Mouse (Mus musculus): ENCODE results near the gene Aldh2. TPM values are rescaled to one million over a fixed set of nuclear protein-coding genes. Genes with fewer than 3 reads are reported as not detected.

Aldh2 gene
- 225 TPM for polyA plus RNA-seq (2012; fragmentation: generic; extraction: Trizol)
- long read RNA-seq, experiment 1, transcript Aldh2-201 (13 exons, 3,867 nt) = major isoform, 174 of 225 reads
- long read RNA-seq, experiment 1, transcript Aldh2-205 (3 exons, 845 nt) = minor isoform, 11 of 225 reads
- long read RNA-seq, experiment 1, partial matches to known transcripts = 32 of 225 reads
- long read RNA-seq, experiment 1, other reads (novel, unspliced or antisense) = 8 of 225 reads
- long read RNA-seq, experiment 2, transcript Aldh2-201 (13 exons, 3,867 nt) = major isoform, 952 of 984 reads
- long read RNA-seq, experiment 2, partial matches to known transcripts = 3 of 984 reads
- long read RNA-seq, experiment 2, other reads (novel, unspliced or antisense) = 27 of 984 reads

DNA sequence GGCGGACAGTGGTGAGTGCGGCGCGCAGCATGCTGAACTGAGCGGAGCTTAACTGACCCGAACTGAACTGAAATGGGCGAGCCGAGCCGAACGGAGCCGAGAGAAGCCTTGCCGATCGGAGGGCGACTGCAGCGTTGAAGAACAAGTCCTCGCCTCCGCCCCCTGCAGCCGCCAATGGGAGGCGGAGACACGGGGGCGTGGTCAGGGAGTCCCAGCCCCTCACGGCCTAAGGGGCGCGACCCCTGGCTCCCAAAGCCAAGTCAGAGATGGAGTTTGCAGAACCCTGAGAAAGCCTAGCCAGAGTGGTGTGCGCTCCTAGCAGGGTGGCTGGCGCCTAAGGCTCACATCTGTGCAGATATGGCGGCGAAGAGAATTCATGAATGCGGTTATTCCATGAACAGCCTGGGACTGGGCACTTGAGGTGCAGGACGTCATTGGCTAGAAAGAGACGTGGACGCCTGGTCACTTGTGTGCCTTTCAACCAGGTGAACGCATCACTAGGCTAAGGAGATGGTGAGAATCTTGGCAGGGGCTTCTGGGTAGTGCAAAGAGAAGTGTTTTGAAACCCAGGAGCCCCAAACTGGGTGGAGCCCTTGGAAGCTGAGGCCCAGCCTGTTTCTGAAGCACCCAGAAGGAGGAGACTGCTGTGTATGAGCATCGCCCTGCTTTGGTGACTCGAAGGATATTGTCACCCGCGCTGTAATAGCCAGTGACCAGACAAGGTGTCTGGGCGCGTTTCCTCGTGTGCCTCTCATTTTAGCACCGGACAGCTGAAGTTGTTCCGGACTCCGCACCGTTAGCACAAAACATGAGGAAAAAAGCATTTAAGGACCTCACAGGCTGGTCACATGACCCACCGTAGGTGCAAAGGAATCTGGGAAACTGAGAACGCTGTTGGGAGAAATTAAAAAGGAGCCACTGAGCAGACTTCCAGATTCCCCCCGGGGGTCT lies at the start of gene Aldh2:
TSS of gene Aldh2 (minus strand) at position 374 of the 951 bp plus-strand sequence.
- H3K36me3 ChIP-seq (ENCODE audit: control insufficient read depth, insufficient read depth) = peaks cover 7% of the 10 kb centered on the region
- H3K27me3 ChIP-seq (ENCODE audit: control insufficient read depth, insufficient read depth, insufficient read length) = no peaks in the 10 kb centered on the region
- peak within 1 kb of the TSS; percentile 63 for H3K4me3 ChIP-seq (ENCODE audit: insufficient read depth, poor library complexity, severe bottlenecking)
- peak within 1 kb of the TSS; percentile 90 for H3ac ChIP-seq (ENCODE audit: control insufficient read depth, insufficient read length, low read depth)
- peaks cover 47% of the 10 kb centered on the region for H3K79me2 ChIP-seq (ENCODE audit: control insufficient read depth, insufficient read depth)
- H3K79me3 ChIP-seq (ENCODE audit: low read depth) = peaks cover 34% of the 10 kb centered on the region
- no peak for TF ChIP-seq CEBPB (IDR thresholded peaks at IDR 0.05; ENCODE audit: low read depth)
- peak; percentile 57 for TF ChIP-seq MAX (IDR thresholded peaks at IDR 0.05)
- TF ChIP-seq USF1 (IDR thresholded peaks at IDR 0.05; ENCODE audit: low read depth) = peak; percentile 97

DNA sequence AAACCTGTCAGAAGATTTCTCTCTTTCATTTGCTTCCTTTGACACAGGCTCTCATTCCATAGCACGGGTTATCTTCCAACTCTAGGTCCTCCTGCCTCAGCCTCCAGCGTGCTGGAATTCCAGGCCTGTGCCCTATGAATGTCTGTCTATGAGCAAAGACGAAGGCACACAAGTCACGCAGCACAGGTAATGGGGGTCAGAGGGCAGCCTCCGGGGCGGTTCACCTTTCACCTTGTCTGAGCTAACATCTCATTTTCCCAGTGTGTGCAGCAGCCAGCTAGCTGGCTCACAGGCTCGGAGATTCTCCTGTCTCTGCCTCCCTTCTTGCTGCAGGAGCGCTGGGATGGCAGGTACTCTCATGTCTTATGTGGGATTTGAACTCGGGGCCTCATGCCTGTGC lies 46.0 kb upstream of the Aldh2 start:
- Histone ChIP-seq H3K36me3 (ENCODE audit: control insufficient read depth, insufficient read depth) (no peaks in the 10 kb centered on the region), H3K79me3 (ENCODE audit: low read depth) (no peaks in the 10 kb centered on the region), H3K4me3 (ENCODE audit: insufficient read depth, poor library complexity, severe bottlenecking) (no peak overlapping the region), H3ac (ENCODE audit: control insufficient read depth, insufficient read length, low read depth) (no peak overlapping the region), H3K79me2 (ENCODE audit: control insufficient read depth, insufficient read depth) (no peaks in the 10 kb centered on the region), H3K27me3 (ENCODE audit: control insufficient read depth, insufficient read depth, insufficient read length) (no peaks in the 10 kb centered on the region)
- TF ChIP-seq FOSL1 (IDR thresholded peaks at IDR 0.05; ENCODE audit: insufficient read depth, low read length, poor library complexity, severe bottlenecking) (no peak), CEBPB (IDR thresholded peaks at IDR 0.05; ENCODE audit: low read depth) (no peak), MYOD1 (IDR thresholded peaks at IDR 0.05; ENCODE audit: control insufficient read depth, insufficient read length, low read depth) (no peak), CTCF (IDR thresholded peaks at IDR 0.05; ENCODE audit: control insufficient read depth, insufficient read depth, insufficient read length) (no peak), MYOG (IDR thresholded peaks at IDR 0.05; ENCODE audit: control insufficient read depth, extremely low read depth, insufficient read length) (no peak), MAX (IDR thresholded peaks at IDR 0.05) (no peak), USF1 (IDR thresholded peaks at IDR 0.05; ENCODE audit: low read depth) (no peak)

DNA sequence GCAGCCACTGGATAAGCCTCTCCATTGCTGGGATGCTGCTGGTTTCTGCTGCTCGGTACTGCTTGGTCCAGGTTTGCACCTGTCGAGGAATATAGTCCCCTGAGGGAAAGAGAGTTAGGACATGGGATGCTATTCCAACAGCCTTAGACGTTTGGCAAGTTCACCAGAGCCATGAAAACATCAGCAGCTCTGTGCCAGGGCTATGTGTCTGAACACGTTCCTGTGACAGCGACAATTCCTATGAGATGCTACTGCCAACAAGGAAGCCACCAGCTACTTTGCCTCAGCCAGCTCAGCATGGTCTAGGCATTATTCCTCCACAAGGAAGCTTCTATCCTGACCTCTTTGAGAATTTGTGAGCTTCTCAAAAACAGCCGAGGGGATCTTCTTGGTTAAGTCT lies 43.7 kb upstream of the Aldh2 start:
- no peaks in the 10 kb centered on the region for H3K79me2 ChIP-seq (ENCODE audit: control insufficient read depth, insufficient read depth)
- H3K36me3 ChIP-seq (ENCODE audit: control insufficient read depth, insufficient read depth) = no peaks in the 10 kb centered on the region
- TF ChIP-seq MYOD1 (IDR thresholded peaks at IDR 0.05; ENCODE audit: control insufficient read depth, insufficient read length, low read depth) = no peak
- TF ChIP-seq MYOG (IDR thresholded peaks at IDR 0.05; ENCODE audit: control insufficient read depth, extremely low read depth, insufficient read length) = no peak
- no peaks in the 10 kb centered on the region for H3K79me3 ChIP-seq (ENCODE audit: low read depth)
- H3ac ChIP-seq (ENCODE audit: control insufficient read depth, insufficient read length, low read depth) = no peak overlapping the region
- no peaks in the 10 kb centered on the region for H3K27me3 ChIP-seq (ENCODE audit: control insufficient read depth, insufficient read depth, insufficient read length)
- no peak overlapping the region for H3K4me3 ChIP-seq (ENCODE audit: insufficient read depth, poor library complexity, severe bottlenecking)

DNA sequence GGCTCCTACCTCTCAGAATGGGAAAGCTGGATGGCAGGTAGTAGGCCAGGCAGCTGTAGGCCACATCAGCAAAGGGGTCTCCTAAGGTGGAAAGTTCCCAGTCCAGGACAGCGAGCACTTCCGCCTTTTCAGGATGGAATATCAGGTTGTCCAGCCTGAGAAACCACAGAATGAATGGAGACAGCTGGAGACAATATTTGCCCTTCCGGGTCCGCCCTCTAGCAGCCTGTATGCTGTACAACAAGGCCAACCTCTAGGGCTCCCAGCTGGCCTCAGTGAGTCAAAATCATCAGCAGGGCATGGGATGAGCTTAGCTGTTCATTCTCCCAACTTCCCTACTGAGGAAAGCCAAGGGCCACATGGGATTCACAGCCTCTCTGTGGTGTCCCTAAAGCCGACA lies 41.0 kb upstream of the Aldh2 start:
- TF ChIP-seq CTCF (IDR thresholded peaks at IDR 0.05; ENCODE audit: control insufficient read depth, insufficient read depth, insufficient read length) (no peak), FOSL1 (IDR thresholded peaks at IDR 0.05; ENCODE audit: insufficient read depth, low read length, poor library complexity, severe bottlenecking) (no peak), MYOD1 (IDR thresholded peaks at IDR 0.05; ENCODE audit: control insufficient read depth, insufficient read length, low read depth) (no peak), USF1 (IDR thresholded peaks at IDR 0.05; ENCODE audit: low read depth) (no peak), MAX (IDR thresholded peaks at IDR 0.05) (no peak), MYOG (IDR thresholded peaks at IDR 0.05; ENCODE audit: control insufficient read depth, extremely low read depth, insufficient read length) (no peak), CEBPB (IDR thresholded peaks at IDR 0.05; ENCODE audit: low read depth) (no peak)
- Histone ChIP-seq H3ac (ENCODE audit: control insufficient read depth, insufficient read length, low read depth) (no peak overlapping the region), H3K79me2 (ENCODE audit: control insufficient read depth, insufficient read depth) (no peaks in the 10 kb centered on the region), H3K27me3 (ENCODE audit: control insufficient read depth, insufficient read depth, insufficient read length) (no peaks in the 10 kb centered on the region), H3K36me3 (ENCODE audit: control insufficient read depth, insufficient read depth) (no peaks in the 10 kb centered on the region), H3K79me3 (ENCODE audit: low read depth) (no peaks in the 10 kb centered on the region), H3K4me3 (ENCODE audit: insufficient read depth, poor library complexity, severe bottlenecking) (no peak overlapping the region)

- Histone ChIP-seq H3ac (ENCODE audit: control insufficient read depth, insufficient read length, low read depth) (no peak overlapping the region), H3K27me3 (ENCODE audit: control insufficient read depth, insufficient read depth, insufficient read length) (no peaks in the 10 kb centered on the region), H3K36me3 (ENCODE audit: control insufficient read depth, insufficient read depth) (no peaks in the 10 kb centered on the region), H3K79me2 (ENCODE audit: control insufficient read depth, insufficient read depth) (no peaks in the 10 kb centered on the region), H3K79me3 (ENCODE audit: low read depth) (no peaks in the 10 kb centered on the region), H3K4me3 (ENCODE audit: insufficient read depth, poor library complexity, severe bottlenecking) (no peak overlapping the region)
- no peak for TF ChIP-seq FOSL1 (IDR thresholded peaks at IDR 0.05; ENCODE audit: insufficient read depth, low read length, poor library complexity, severe bottlenecking)
- TF ChIP-seq CEBPB (IDR thresholded peaks at IDR 0.05; ENCODE audit: low read depth) = no peak
- no peak for TF ChIP-seq MYOD1 (IDR thresholded peaks at IDR 0.05; ENCODE audit: control insufficient read depth, insufficient read length, low read depth)
- no peak for TF ChIP-seq MAX (IDR thresholded peaks at IDR 0.05)
- no peak for TF ChIP-seq CTCF (IDR thresholded peaks at IDR 0.05; ENCODE audit: control insufficient read depth, insufficient read depth, insufficient read length)
- TF ChIP-seq USF1 (IDR thresholded peaks at IDR 0.05; ENCODE audit: low read depth) = no peak
- no peak for TF ChIP-seq MYOG (IDR thresholded peaks at IDR 0.05; ENCODE audit: control insufficient read depth, extremely low read depth, insufficient read length)
These were observed 39.2 kb upstream of the Aldh2 start for GRCm38 (mm10) chr5:121632804-121633203.

All from C2C12 (cell line).